Mouse (Mus musculus) kidney, adult 9 months (tissue): ENCODE data around the gene Klkb1.

Experiments
- DNase-seq: peaks from one replicate; pipeline ENCODE4 v3.0.0; 2022

Klkb1 gene

DNA sequence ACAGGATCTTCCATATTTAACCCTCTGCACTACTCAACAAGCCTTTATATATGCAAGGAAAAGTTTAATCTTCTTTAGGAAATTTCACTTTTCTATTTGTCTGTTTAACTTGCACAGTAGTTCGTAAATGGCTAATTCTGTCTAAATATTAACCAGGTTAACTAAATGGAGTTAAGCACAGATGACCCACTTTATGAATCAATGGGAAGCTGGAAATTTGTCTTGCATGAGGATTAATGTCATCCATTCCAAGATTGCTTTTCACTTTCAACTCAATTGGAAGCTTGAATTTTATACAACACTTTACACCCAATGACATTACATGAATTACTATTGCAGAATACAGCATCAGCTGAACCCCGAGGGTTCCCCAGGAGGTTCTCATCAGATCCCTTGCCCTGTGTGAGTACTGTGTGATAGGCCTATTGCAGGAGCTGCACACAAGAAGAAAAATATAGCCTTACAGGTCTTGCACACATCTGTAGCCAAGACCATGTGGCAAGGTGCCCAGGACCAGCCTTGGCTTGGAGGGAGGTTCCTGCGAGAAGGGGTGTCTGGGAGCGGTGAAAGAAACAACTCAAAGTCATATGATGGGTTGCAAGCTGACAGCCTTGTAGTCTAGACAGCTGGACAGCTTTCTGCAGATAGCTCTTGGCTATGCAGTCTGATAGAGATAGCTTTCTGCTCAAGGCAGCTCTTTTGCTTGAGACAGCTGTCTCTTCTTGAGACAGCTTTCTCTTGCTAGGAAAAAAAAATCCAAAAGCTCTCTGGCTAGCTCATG, 26.9 kb downstream of the Klkb1 start:
- DNase-seq, result no peak

DNA sequence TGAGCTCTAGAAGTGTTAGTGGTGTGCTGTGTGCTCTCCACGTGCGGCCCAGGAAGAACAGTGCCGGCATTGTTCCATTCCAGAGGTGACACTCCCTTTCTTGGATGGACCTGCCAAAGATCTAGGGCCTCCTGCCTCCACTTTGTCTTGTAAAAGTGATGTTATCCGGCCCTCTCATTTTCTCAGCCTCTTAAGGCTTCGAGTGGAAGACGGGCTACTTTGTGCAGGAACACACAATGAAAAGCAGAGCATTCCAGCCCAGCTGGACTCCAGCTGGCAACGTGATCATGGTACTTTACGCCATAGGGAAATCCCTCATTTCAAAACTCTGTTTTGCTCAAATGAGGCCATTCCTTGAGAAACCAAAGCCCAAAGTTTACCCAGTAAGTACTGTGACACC, 27.7 kb downstream of the Klkb1 start:
- no peak for DNase-seq

GRCm38 (mm10) chr8:45264918-45265317, 29.7 kb downstream of the Klkb1 start:
- no peak for DNase-seq

DNA sequence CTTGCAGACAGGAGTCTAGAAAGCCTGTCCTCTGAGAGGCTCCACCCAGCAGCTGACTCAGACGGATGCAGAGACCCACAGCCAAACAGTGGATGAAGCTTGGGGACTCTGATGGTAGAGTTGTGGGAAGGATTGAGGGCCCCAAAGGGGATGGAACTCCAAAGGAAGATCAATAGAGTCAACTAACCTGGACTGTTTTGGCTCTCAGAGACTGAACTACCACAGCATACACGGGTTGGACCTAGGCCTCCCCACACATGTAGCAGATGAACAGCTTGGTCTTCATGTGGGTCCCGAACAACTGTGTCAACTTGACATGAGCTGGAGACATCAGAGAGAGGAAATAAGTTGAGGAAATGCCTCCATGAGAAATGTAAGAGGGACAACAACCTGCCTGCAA, 31.8 kb downstream of the Klkb1 start:
- no peak for DNase-seq

GRCm38 (mm10) chr8:45261920-45262319, 32.7 kb downstream of the Klkb1 start, which contains the start of gene F11:
Gene F11, minus strand, starts transcription at chr8:45262031.
- DNase-seq, result no peak

DNA sequence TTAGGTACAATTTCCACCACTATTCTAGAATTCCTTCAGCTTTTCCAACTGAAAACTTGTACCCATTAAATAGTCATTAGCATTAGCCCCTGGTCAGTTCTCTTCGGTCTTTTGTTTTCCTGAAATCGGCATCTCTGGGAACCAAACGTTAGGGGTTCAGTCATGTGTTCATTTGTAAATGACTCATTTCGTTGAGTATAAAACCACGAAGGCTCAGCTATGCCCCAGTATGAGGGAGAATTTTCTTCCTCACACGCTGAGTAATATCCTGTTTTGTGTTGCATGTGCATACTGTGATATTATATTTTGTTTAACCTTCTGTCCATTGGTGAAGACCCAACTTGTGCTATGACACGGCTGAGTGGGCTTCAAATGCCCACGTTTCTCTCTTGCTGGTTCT, 36.2 kb downstream of the Klkb1 start:
- DNase-seq, result no peak

DNA sequence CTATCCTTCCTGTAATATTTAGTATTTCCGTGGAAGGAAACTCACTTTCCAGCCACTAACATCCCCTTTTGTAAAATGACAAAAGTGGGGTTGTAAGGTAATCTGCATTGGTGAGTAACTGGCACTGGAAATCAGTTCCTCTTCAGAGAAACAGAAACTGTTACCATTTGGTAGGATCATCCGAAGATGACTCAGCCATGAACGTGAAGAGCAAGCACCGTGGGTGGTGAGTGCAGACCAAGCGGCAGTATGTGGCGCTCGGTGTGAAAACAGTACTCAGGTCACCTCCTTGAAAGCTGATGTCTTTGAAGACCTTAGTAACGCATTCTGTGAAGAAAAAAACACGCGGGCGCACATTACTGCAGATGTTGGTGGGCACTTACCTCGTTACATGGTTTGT, 39.6 kb downstream of the Klkb1 start:
- no peak for DNase-seq

- no peak for DNase-seq
Observed at GRCm38 (mm10) chr8:45254194-45254842, 40.3 kb downstream of the Klkb1 start.

DNA sequence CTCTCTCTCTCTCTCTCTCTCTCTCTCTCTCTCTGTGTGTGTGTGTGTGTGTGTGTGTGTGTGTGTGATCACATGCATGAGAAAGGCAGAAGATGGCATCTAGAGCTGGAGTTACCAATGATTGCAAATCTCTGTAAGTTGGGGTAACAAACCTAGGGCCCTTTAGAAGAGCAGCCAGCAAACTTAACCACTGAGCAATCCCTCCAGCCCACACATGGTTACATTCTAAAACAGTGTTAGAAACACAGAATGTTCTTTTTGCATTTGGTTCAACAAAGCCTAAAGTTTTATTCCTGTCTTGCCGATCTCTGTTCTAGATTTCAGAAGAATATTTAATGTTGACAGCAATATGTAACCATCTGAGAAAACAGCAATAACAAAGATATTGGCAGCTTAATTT, 41.1 kb downstream of the Klkb1 start:
- DNase-seq, result no peak

DNA sequence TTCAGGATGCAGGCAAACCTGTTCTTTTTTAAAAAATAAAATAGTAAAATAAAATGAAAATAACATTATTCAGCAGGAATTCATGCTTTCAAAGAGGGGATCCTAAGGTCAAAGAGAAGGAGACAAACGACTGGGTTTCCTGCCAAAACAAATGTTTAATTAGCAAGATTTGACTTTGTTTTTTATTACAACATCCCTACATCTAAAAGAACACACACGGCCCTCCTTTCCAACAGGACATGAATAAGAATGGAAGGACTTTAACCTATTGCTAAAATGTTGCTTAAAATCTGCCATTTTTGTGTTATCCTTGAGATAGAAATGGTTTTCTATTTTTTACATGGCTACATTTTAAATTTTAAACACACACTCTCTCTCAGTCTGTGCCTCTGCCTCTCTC, 41.5 kb downstream of the Klkb1 start:
- no peak for DNase-seq

- no peak for DNase-seq
Observed at GRCm38 (mm10) chr8:45246307-45246706, 48.4 kb downstream of the Klkb1 start.

DNA sequence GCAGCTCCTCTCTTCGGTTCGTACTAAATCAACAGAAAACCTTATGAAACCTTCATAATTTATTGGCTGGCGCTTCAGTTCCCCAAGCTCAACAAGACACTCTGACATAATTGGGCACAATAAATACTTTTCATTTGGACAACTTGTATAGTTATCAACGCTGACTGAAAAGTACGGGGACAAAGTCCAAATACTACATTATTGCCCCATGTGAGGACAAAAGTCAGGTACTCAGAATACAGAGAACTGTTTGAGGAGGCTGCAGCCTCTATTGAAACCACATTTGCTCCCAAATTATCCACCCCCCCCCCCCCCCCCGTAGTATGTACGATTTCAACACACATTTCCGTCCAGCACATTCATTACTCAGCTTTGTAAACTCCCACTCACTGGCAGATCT, 55.3 kb downstream of the Klkb1 start:
- no peak for DNase-seq

DNA sequence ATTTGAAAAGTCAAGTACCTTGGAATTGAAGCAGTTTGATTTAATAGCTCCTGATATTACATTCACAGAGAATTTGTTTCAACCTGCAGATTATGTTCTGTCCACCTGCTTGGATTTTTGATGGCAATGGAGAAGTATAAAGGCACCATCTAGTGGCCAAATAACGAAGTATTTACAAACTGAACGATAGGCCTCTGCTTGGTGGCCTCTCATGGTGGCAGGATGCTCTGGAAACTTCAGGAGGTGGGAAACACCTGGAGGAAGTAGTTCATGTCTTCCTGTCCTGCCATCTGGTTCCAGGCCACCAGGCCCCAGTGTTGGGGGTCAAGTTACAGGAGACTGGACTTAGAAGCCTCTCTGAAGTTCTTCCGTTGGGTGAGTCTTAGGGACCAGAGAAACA, 56.4 kb downstream of the Klkb1 start:
- DNase-seq, result peak; percentile 55

DNA sequence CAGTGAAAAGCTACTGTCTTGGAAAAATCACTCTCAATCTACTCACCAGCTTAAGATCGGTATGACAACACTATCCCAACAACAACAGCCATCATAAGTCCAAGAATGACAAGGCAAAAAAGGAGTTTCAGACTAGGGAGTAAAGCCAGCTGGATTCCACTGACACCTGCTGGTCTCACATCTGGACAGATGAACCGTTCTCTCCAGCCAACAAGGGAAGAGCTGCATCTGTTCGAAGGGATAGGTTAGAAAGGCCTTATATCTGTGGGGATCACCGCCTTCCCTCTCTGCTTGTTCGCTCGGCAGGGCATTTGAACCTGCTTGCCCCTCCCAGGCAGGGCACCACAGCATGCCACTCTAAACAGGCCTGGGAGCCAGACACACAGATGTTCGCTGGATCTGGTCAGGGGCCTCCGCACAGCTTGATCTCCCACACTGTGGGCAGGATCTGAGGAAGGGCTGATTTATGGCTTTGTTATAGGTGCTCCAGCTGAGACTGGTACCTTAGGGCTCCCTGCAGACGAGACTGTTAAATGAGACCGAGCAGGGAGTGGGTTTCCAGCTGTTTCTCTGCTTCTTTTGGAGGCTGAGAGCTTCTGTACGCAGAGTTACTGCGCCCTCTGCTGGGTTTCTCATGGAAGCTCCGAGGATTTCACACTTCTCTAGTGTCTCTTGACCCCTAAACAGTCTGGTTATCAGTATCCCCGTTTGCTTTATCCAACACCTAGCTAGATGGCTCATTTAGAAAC, 58.3 kb downstream of the Klkb1 start:
- peak; percentile 42 for DNase-seq

DNA sequence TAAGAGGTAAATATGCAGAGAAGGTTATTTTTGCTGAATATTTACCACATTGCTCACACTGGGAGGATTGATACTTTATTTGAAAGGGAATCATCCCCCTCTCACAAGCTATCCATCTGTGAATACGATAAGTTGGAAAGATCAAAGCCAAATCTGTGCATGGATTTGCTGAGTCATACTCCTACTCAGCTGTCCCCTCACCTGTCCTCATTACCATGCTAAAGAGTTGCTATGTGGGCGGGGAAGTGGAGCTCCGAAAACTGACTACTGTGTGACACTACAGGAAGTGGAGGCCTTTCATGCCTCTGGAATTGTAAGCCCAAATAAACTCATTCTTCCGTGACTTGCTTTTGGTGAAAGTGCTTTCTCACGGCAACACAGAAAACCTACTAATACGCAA, 59.4 kb downstream of the Klkb1 start:
- DNase-seq, result no peak

DNA sequence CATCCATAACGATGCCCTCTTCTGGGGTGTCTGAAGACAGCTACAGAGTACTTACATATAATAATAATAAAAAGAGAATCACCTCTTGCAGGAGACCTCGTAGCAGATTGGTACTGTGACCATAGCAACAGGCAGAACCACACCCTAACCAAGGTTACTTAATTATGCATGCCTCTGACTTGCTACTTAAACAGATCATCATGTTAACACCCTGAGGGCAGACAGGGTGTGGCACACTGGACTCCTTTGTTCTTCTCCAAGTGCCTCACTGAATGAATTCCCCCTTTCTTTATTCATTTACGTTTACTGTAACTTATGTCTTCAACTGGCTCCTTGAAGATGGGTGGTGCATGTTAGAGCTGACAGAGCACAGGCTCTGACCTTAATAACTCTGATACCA, 61.4 kb downstream of the Klkb1 start:
- DNase-seq, result no peak
